Mouse (Mus musculus): ENCODE data around the gene Slc37a3. TPM values are rescaled to one million over a fixed set of nuclear protein-coding genes. Genes with fewer than 3 reads are reported as not detected.

Slc37a3 gene
- polyA plus RNA-seq, 1 experiment from 2014 or later, result 46.8 TPM

- no peaks in the 10 kb centered on the region for H3K9me3 ChIP-seq (replicated peaks; ENCODE audit: low read length)
- peaks cover 14% of the 10 kb centered on the region for H3K36me3 ChIP-seq (ENCODE audit: insufficient read depth, low read length)
- DNase-seq (ENCODE audit: low spot score), result no peak
- no peaks in the 10 kb centered on the region for H3K27me3 ChIP-seq (ENCODE audit: insufficient read depth, low read length)
- no peak overlapping the region for H3K27ac ChIP-seq
- H3K4me3 ChIP-seq (replicated peaks; ENCODE audit: low read depth, low read length), result no peak overlapping the region
- WGBS, result 67% methylated on average over 2 of the region's 2 CpGs
- no peaks in the 10 kb centered on the region for H3K4me1 ChIP-seq (replicated peaks; ENCODE audit: insufficient read depth, low read length)
- H3K9ac ChIP-seq (ENCODE audit: low read depth, low read length), result no peak overlapping the region
- ATAC-seq (replicated peaks; ENCODE audit: low FRiP score, low read depth), result no peak
- H3K4me2 ChIP-seq (ENCODE audit: low read length), result no peak overlapping the region
- no peak for TF ChIP-seq CTCF (IDR thresholded peaks at IDR 0.05; ENCODE audit: low read depth)
These were observed 25.7 kb upstream of the Slc37a3 start for GRCm38 (mm10) chr6:39403136-39403535.

- Histone ChIP-seq H3K36me3 (ENCODE audit: insufficient read depth, low read length) (peaks cover 14% of the 10 kb centered on the region), H3K4me2 (ENCODE audit: low read length) (no peak overlapping the region), H3K4me3 (replicated peaks; ENCODE audit: low read depth, low read length) (no peak overlapping the region), H3K9me3 (replicated peaks; ENCODE audit: low read length) (no peaks in the 10 kb centered on the region), H3K27ac (no peak overlapping the region), H3K9ac (ENCODE audit: low read depth, low read length) (no peak overlapping the region), H3K4me1 (replicated peaks; ENCODE audit: insufficient read depth, low read length) (no peaks in the 10 kb centered on the region), H3K27me3 (ENCODE audit: insufficient read depth, low read length) (no peaks in the 10 kb centered on the region)
- peak; percentile 76 for TF ChIP-seq CTCF (IDR thresholded peaks at IDR 0.05; ENCODE audit: low read depth)
- peak; percentile 76; the same call in 1 of the 2 replicates for ATAC-seq (replicated peaks; ENCODE audit: low FRiP score, low read depth)
- peak; percentile 68 for DNase-seq (ENCODE audit: low spot score)
- WGBS, result 70% methylated on average over 7 of the region's 7 CpGs
These were observed 22.9 kb upstream of the Slc37a3 start for GRCm38 (mm10) chr6:39400343-39400742.

GRCm38 (mm10) chr6:39398342-39398741 lies 20.9 kb upstream of the Slc37a3 start:
- H3K27ac ChIP-seq, result no peak overlapping the region
- ATAC-seq (replicated peaks; ENCODE audit: low FRiP score, low read depth) (no peak), DNase-seq (ENCODE audit: low spot score) (no peak)
- H3K9me3 ChIP-seq (replicated peaks; ENCODE audit: low read length), result no peaks in the 10 kb centered on the region
- no peak overlapping the region for H3K9ac ChIP-seq (ENCODE audit: low read depth, low read length)
- 82% methylated on average over 9 of the region's 9 CpGs for WGBS
- H3K36me3 ChIP-seq (ENCODE audit: insufficient read depth, low read length), result peaks cover 7% of the 10 kb centered on the region; the same call in 1 of the 2 replicates
- no peaks in the 10 kb centered on the region for H3K27me3 ChIP-seq (ENCODE audit: insufficient read depth, low read length)
- H3K4me1 ChIP-seq (replicated peaks; ENCODE audit: insufficient read depth, low read length), result no peaks in the 10 kb centered on the region
- H3K4me2 ChIP-seq (ENCODE audit: low read length), result no peak overlapping the region
- no peak for TF ChIP-seq CTCF (IDR thresholded peaks at IDR 0.05; ENCODE audit: low read depth)
- H3K4me3 ChIP-seq (replicated peaks; ENCODE audit: low read depth, low read length), result no peak overlapping the region

GRCm38 (mm10) chr6:39397046-39397445 lies 19.6 kb upstream of the Slc37a3 start:
- no peaks in the 10 kb centered on the region for H3K9me3 ChIP-seq (replicated peaks; ENCODE audit: low read length)
- H3K27ac ChIP-seq, result no peak overlapping the region
- no peaks in the 10 kb centered on the region for H3K27me3 ChIP-seq (ENCODE audit: insufficient read depth, low read length)
- DNase-seq (ENCODE audit: low spot score) (no peak), ATAC-seq (replicated peaks; ENCODE audit: low FRiP score, low read depth) (no peak)
- peaks cover 5% of the 10 kb centered on the region; the same call in 1 of the 2 replicates for H3K36me3 ChIP-seq (ENCODE audit: insufficient read depth, low read length)
- no peak overlapping the region for H3K4me3 ChIP-seq (replicated peaks; ENCODE audit: low read depth, low read length)
- TF ChIP-seq CTCF (IDR thresholded peaks at IDR 0.05; ENCODE audit: low read depth), result no peak
- WGBS, result 98% methylated on average over 6 of the region's 6 CpGs
- no peaks in the 10 kb centered on the region for H3K4me1 ChIP-seq (replicated peaks; ENCODE audit: insufficient read depth, low read length)
- no peak overlapping the region for H3K4me2 ChIP-seq (ENCODE audit: low read length)
- no peak overlapping the region for H3K9ac ChIP-seq (ENCODE audit: low read depth, low read length)

GRCm38 (mm10) chr6:39395916-39396315 lies 18.4 kb upstream of the Slc37a3 start:
- ATAC-seq (replicated peaks; ENCODE audit: low FRiP score, low read depth) (no peak), DNase-seq (ENCODE audit: low spot score) (no peak)
- Histone ChIP-seq H3K4me1 (replicated peaks; ENCODE audit: insufficient read depth, low read length) (no peaks in the 10 kb centered on the region), H3K36me3 (ENCODE audit: insufficient read depth, low read length) (peaks cover 5% of the 10 kb centered on the region; the same call in 1 of the 2 replicates), H3K27me3 (ENCODE audit: insufficient read depth, low read length) (no peaks in the 10 kb centered on the region), H3K4me3 (replicated peaks; ENCODE audit: low read depth, low read length) (no peak overlapping the region), H3K9ac (ENCODE audit: low read depth, low read length) (no peak overlapping the region), H3K4me2 (ENCODE audit: low read length) (no peak overlapping the region), H3K9me3 (replicated peaks; ENCODE audit: low read length) (no peaks in the 10 kb centered on the region), H3K27ac (no peak overlapping the region)
- WGBS, result 50% methylated on average over 4 of the region's 4 CpGs
- no peak for TF ChIP-seq CTCF (IDR thresholded peaks at IDR 0.05; ENCODE audit: low read depth)

- no peak for ATAC-seq (replicated peaks; ENCODE audit: low FRiP score, low read depth)
- Histone ChIP-seq H3K27me3 (ENCODE audit: insufficient read depth, low read length) (no peaks in the 10 kb centered on the region), H3K36me3 (ENCODE audit: insufficient read depth, low read length) (peaks cover 5% of the 10 kb centered on the region; the same call in 1 of the 2 replicates), H3K4me1 (replicated peaks; ENCODE audit: insufficient read depth, low read length) (no peaks in the 10 kb centered on the region), H3K4me2 (ENCODE audit: low read length) (no peak overlapping the region), H3K4me3 (replicated peaks; ENCODE audit: low read depth, low read length) (no peak overlapping the region), H3K9me3 (replicated peaks; ENCODE audit: low read length) (no peaks in the 10 kb centered on the region), H3K27ac (no peak overlapping the region), H3K9ac (ENCODE audit: low read depth, low read length) (no peak overlapping the region)
- TF ChIP-seq CTCF (IDR thresholded peaks at IDR 0.05; ENCODE audit: low read depth), result no peak
- WGBS, result 60% methylated on average over 4 of the region's 4 CpGs
- no peak for DNase-seq (ENCODE audit: low spot score)
These were observed 18.0 kb upstream of the Slc37a3 start for GRCm38 (mm10) chr6:39395471-39395870.

GRCm38 (mm10) chr6:39389988-39390387 lies 12.5 kb upstream of the Slc37a3 start:
- Histone ChIP-seq H3K9me3 (replicated peaks; ENCODE audit: low read length) (no peaks in the 10 kb centered on the region), H3K27me3 (ENCODE audit: insufficient read depth, low read length) (no peaks in the 10 kb centered on the region), H3K36me3 (ENCODE audit: insufficient read depth, low read length) (no peaks in the 10 kb centered on the region), H3K27ac (no peak overlapping the region), H3K4me1 (replicated peaks; ENCODE audit: insufficient read depth, low read length) (no peaks in the 10 kb centered on the region), H3K4me2 (ENCODE audit: low read length) (no peak overlapping the region), H3K9ac (ENCODE audit: low read depth, low read length) (no peak overlapping the region), H3K4me3 (replicated peaks; ENCODE audit: low read depth, low read length) (no peak overlapping the region)
- ATAC-seq (replicated peaks; ENCODE audit: low FRiP score, low read depth), result no peak
- no peak for DNase-seq (ENCODE audit: low spot score)
- 97% methylated on average over 2 of the region's 2 CpGs for WGBS
- no peak for TF ChIP-seq CTCF (IDR thresholded peaks at IDR 0.05; ENCODE audit: low read depth)
